Mouse (Mus musculus) lung, embryonic 15.5 days (tissue): ENCODE results near the gene Gm7682. TPM values are rescaled to one million over a fixed set of nuclear protein-coding genes. Genes with fewer than 3 reads are reported as not detected.
"Not testable (repeated sequence)": the region's sequence is repeated elsewhere in the genome, so short reads cannot be mapped to it uniquely, and the experiment has no call there.

Source experiments
- ATAC-seq: fragments of 200-750 bp; cut with Nextera tagmentation; 2 replicates; pipeline ENCODE4 v1.8.0; 2017; ENCODE audit warnings: moderate number of reproducible peaks, borderline replicate concordance; ENCODE audit not compliant: low FRiP score, low TSS enrichment; ENCODE audit errors: extremely low read depth
- H3K27ac ChIP-seq: fragments of 300-500 bp; sonication (generic); 2 replicates; pipeline ENCODE4 v1.5.1; 2015; ENCODE audit warnings: moderate library complexity, mild to moderate bottlenecking, inconsistent platforms
- H3K27me3 ChIP-seq: fragments of 300-500 bp; sonication (generic); 2 replicates; pipeline ENCODE4 v1.6.1; 2015; ENCODE audit warnings: inconsistent platforms
- H3K36me3 ChIP-seq: fragments of 300-500 bp; sonication (generic); 2 replicates; pipeline ENCODE4 v1.6.1; 2015; ENCODE audit warnings: inconsistent platforms
- H3K4me1 ChIP-seq: fragments of 300-500 bp; sonication (generic); 2 replicates; pipeline ENCODE4 v1.6.1; 2015; ENCODE audit warnings: inconsistent platforms
- H3K4me2 ChIP-seq: fragments of 300-500 bp; sonication (generic); 2 replicates; pipeline ENCODE4 v1.6.1; 2015; ENCODE audit warnings: inconsistent platforms, mild to moderate bottlenecking, moderate library complexity
- H3K4me3 ChIP-seq: fragments of 300-500 bp; sonication (generic); 2 replicates; pipeline ENCODE4 v1.5.1; 2015; ENCODE audit warnings: mild to moderate bottlenecking, inconsistent platforms
- H3K9ac ChIP-seq: fragments of 300-500 bp; sonication (generic); 2 replicates; pipeline ENCODE4 v1.6.1; 2015; ENCODE audit warnings: inconsistent platforms
- H3K9me3 ChIP-seq: fragments of 300-500 bp; sonication (generic); 2 replicates; pipeline ENCODE4 v1.6.1; 2016; ENCODE audit warnings: inconsistent platforms
- WGBS: fragments of 180-500 bp; shearing (Covaris S2); methylation state at CpG from one replicate; pipeline ENCODE4 v1.1.7; 2015; 5-methylcytosine and 5-hydroxymethylcytosine counted together
- polyA plus RNA-seq: library from polyadenylated mRNA; unstranded; fragments of >200 nt; fragmentation: Nextera tagmentation; extraction: Ambion mirVana; gene quantifications from 2 replicates; pipeline ENCODE4 v1.2.1, GENCODE M21; 2015

Gm7682 gene
- polyA plus RNA-seq, result not detected in 2 replicates

DNA sequence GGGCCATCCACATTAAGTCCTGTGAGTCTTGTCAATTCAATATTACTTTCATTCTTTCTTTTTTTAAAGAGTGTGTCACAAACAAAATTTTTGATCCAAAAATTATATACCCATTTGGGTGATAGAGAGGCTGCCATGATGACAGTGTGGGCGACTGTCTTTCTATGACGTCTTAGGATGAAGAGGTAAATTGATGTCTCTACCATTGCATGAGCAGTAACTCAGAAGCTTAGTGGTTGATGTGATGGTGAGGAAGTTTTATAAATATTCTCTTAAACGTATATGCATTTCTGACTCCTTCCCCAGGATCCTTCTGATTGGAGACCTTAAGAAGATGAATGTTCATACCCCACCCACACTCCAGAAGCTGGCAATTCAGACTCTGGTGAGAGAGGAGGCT lies at the start of gene Gm7682:
Gene Gm7682, plus strand, starts transcription at position 301 of the 400 bp plus-strand sequence.
- no CpG with 5 or more reads among the region's 3 CpGs for WGBS
- H3K9ac ChIP-seq, H3K36me3 ChIP-seq, H3K4me2 ChIP-seq, H3K9me3 ChIP-seq, H3K27me3 ChIP-seq, ATAC-seq, H3K4me1 ChIP-seq, H3K27ac ChIP-seq, H3K4me3 ChIP-seq: not testable (repeated sequence)

Other genes starting within 250 kb of the Gm7682 start
- not detected in 2 replicates for gene Gm3106, start 227.8 kb upstream of the Gm7682 start, polyA plus RNA-seq
- gene A430089I19Rik, start 139.0 kb upstream of the Gm7682 start, polyA plus RNA-seq, result not detected in 2 replicates
- not detected in 2 replicates for gene Gm6502, start 131.3 kb upstream of the Gm7682 start, polyA plus RNA-seq
- gene AA792892, start 106.0 kb upstream of the Gm7682 start, polyA plus RNA-seq, result not detected in 2 replicates
- not detected in 2 replicates for gene Gm3139, start 80.5 kb downstream of the Gm7682 start, polyA plus RNA-seq
- not detected in 2 replicates for gene Gm3147, start 170.6 kb downstream of the Gm7682 start, polyA plus RNA-seq
- not detected in 2 replicates for gene Gm6509, start 178.2 kb downstream of the Gm7682 start, polyA plus RNA-seq
- gene Gm6205, start 202.6 kb downstream of the Gm7682 start, polyA plus RNA-seq, result not detected in 2 replicates